Mouse (Mus musculus) G1E (cell line): ENCODE measurements around the gene Abtb1.

Experiments used
- CTCF ChIP-seq: IDR thresholded peaks from 2 replicates; pipeline ENCODE4 v1.5.1; 2012; ENCODE audit warnings: low read depth, low read length, inconsistent platforms, mixed read lengths
- GATA2 ChIP-seq: IDR thresholded peaks from 2 replicates; pipeline ENCODE4 v1.6.1; 2012; ENCODE audit warnings: low read depth, low read length, inconsistent platforms, borderline replicate concordance
- POLR2AphosphoS5 ChIP-seq: IDR thresholded peaks from 2 replicates; pipeline ENCODE4 v1.6.1; 2012; ENCODE audit warnings: low read depth, low read length, inconsistent platforms; ENCODE audit not compliant: insufficient replicate concordance

GRCm38 (mm10) chr6:88804966-88805577, 36.7 kb downstream of the Abtb1 start:
- TF ChIP-seq CTCF (no peak), GATA2 (no peak), POLR2AphosphoS5 (no peak)
